Mouse (Mus musculus): ENCODE measurements around the gene Mrps14.

Mrps14 gene

GRCm38 (mm10) chr1:160227196-160227595, 32.2 kb downstream of the Mrps14 start:
- no peak for DNase-seq (ENCODE audit: low read depth, low spot score)

GRCm38 (mm10) chr1:160227850-160228249, 32.8 kb downstream of the Mrps14 start:
- DNase-seq (ENCODE audit: low read depth, low spot score): peak; percentile 35

GRCm38 (mm10) chr1:160231013-160231412, 36.0 kb downstream of the Mrps14 start:
- peak; percentile 83 for DNase-seq (ENCODE audit: low read depth, low spot score)

GRCm38 (mm10) chr1:160232113-160232512, 37.1 kb downstream of the Mrps14 start:
- no peak for DNase-seq (ENCODE audit: low read depth, low spot score)

GRCm38 (mm10) chr1:160233921-160234320, 38.9 kb downstream of the Mrps14 start:
- peak; percentile 97 for DNase-seq (ENCODE audit: low read depth, low spot score)

GRCm38 (mm10) chr1:160237981-160238380, 43.0 kb downstream of the Mrps14 start:
- DNase-seq (ENCODE audit: low read depth, low spot score): no peak

- no peak for DNase-seq (ENCODE audit: low read depth, low spot score)
Observed at GRCm38 (mm10) chr1:160238852-160239443, 43.9 kb downstream of the Mrps14 start.

GRCm38 (mm10) chr1:160240091-160240490, 45.1 kb downstream of the Mrps14 start:
- no peak for DNase-seq (ENCODE audit: low read depth, low spot score)

GRCm38 (mm10) chr1:160244689-160245088, 49.7 kb downstream of the Mrps14 start:
- DNase-seq (ENCODE audit: low read depth, low spot score): no peak

- no peak for DNase-seq (ENCODE audit: low read depth, low spot score)
Observed at GRCm38 (mm10) chr1:160245954-160246353, 50.9 kb downstream of the Mrps14 start.

GRCm38 (mm10) chr1:160246844-160247243, 51.8 kb downstream of the Mrps14 start:
- DNase-seq (ENCODE audit: low read depth, low spot score): no peak

GRCm38 (mm10) chr1:160247473-160247872, 52.5 kb downstream of the Mrps14 start:
- no peak for DNase-seq (ENCODE audit: low read depth, low spot score)

GRCm38 (mm10) chr1:160249786-160250185, 54.8 kb downstream of the Mrps14 start:
- DNase-seq (ENCODE audit: low read depth, low spot score): no peak

- DNase-seq (ENCODE audit: low read depth, low spot score): no peak
Observed at GRCm38 (mm10) chr1:160250782-160251181, 55.8 kb downstream of the Mrps14 start.

GRCm38 (mm10) chr1:160251388-160252007, 56.5 kb downstream of the Mrps14 start:
- DNase-seq (ENCODE audit: low read depth, low spot score): no peak
